Mouse (Mus musculus) frontal cortex, postnatal 25 days (tissue): ENCODE results near the gene Kdf1.

Experiments used
- DNase-seq, 2 experiments: peaks; one replicate each; pipeline ENCODE4 v3.0.0; 2022; ENCODE audit warnings: low spot score in 2 of 2

The Kdf1 gene

DNA sequence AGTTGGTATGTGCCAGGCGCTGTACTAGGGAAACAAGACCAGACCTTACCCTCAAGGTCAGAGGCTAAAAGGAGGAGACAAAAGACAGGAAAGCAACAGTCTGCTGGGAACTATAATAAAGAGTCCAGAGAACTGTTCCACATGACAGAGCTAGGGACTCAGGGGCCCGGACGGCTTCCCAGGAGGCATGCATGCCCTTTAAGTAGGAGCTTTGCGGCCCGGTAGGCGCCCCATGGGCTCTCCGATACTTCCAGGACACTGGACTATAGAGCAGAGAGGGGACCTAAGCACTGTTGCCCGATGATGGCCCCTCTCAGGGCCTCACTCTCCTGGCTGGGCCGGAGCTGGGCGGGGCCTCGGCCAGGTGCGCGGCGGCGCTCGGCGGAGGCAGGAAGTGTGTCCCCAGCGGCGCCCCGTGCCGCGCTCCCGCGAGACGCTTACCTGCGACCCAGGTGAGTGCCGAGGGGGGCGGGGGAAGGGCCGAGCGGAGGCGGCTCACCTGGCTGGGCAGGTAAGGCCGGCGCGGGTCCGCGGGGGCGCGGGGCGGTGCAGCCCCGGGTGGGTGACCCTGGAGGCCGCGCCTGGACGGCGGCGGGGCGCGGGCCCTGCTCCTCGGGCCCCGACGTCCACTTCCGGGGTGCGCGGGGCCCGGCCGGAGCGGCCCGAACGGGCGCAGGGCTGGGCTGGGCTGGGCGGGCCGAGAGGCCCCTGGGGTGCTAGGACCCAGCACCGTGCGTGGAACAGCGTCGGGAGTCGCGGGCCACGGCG, at the start of gene Kdf1:
Gene Kdf1 (plus strand): TSS at position 363 of the 768 bp plus-strand sequence.
- DNase-seq = no peak

DNA sequence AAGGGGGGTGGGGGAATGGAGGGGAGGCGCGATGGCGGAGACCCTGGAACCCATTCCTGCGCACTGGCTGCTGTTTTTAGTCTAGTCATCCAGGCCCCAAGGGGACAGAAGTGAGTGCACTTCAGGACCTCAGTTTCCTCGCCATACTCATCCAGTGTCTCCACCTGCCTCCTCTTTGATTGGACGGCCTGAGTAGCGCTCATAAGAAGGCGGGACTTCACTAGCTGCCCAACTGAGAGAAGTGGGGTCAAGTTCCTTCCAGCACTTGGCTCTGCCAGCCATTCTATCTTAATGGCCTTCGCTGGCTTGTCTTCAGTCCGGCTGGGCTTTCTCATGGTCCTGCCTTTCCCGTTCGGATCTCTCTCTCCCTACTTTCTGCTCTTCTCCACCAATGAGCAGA, 49.6 kb upstream of the Kdf1 start:
- DNase-seq = no peak

DNA sequence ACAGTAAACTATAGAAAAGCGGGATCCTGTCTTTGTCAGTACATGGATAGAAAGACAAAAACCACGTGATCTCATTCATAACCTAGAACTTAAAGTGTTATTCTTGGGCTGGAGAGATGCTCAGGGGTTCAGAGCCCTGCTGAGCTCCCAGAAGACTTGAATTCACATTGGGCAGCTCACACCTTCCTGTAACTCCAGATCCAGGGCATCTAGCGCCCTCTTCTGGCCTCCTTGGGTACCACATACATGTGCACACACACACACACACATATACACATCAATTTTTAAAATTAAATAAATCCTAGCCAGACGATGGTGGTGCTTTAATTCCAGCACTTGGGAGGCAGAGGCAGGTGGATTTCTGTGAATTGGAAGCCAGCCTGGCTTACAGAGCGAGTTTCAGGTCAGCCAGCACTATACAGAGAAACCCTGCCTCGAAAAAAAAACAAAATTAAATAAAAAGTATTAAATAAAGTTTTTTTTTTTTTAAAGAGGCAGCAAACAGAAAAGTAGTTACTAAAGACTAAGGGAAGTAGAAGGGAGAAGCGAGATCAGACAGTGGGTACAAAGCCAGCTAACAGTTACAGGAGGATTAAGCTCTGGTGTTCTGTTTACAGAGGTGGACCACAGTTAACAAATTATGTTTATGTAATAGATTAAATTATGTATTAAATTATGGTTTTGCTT, 47.5 kb upstream of the Kdf1 start:
- no peak for DNase-seq

DNA sequence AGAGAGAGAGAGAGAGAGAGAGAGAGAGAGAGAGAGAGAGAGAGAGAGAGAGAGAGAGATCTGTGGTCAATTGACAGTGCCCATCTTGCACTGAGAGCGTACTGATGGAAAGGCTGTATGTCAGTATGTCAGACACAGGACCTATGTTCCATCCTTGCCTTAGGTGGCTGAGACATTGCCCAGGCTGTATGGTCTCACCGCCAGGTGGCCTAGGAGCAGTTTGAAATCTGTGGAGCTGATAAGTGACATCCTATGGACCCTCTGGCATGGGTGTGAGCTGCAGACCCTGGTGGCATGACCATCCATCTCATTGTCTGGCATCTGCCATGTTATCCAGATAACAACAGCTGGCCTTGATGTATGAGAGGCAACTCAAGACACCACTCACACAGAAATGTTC, 44.9 kb upstream of the Kdf1 start:
- DNase-seq = no peak

DNA sequence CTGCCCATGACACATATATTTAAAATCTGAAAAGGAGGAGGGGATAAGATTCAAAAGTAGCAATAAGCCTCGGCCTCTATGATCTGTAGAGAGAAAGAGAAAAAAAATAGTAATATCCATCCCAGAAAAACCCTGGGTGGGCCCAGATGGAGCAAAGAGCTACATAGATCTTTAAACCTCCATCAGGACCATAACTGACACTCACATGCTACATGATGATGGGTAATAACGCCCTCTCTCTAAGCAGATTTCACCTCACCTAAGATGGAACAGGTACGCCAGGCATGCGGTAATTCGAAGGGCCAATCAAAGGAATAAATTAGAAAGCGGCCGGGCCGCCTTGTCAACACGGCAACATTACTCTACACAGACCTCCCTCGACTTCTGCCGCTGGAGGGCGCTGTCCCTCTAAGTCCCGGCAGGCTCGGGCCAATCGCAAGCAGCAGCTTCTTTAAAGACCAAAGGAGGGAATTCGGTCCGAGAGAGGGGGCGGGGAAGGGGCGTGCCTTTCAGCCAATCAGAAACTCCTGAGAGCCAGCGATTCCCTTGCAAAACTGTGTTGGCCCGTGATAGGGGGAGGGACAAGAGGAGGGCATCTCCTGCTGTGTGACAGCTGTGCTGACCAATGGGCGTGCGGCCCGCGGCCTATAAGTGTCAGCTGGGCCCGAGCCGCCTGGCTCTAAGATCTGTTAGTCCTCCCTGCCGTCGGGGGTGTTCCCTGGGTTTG, 39.1 kb upstream of the Kdf1 start, which contains the start of gene Tent5b:
Gene Tent5b (plus strand): TSS at position 675 of the 727 bp plus-strand sequence.
- peak; percentile 89 to 96 for DNase-seq

DNA sequence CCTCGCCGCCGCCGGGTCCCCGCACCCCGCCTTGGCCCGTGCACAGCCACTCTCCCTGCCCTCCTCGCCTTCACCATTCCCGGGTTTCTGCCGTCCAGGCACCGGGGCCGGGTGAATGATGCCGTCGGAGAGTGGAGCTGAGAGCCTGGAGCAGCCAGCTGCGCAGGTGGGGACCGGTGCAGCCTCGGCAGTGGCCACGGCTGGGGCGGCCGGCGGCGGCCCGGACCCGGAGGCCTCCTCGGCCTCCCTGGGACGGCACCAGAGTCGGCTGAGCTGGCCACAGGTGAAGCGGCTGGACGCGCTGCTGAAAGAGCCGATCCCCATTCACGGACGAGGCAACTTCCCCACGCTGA, 38.6 kb upstream of the Kdf1 start:
- no peak for DNase-seq

DNA sequence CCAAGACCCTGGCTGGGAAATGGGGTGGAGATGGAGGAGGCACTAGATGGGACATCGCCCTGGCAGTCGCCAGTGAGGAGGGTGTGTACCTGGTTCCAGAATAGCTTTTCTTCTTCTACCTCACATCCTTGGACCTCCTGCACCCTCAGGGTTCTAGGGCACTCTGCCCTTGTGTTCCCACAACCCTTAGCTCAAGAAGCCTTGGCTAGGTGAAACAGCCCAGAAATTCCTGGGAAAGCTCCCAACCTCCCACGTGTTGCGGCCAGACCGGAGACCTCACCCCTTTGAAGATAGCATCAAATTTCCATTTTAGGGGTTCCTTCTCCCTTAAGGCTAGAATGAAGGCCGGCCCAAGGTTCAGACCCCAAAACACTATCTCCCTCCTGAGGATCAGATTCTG, 38.0 kb upstream of the Kdf1 start:
- no peak for DNase-seq

DNA sequence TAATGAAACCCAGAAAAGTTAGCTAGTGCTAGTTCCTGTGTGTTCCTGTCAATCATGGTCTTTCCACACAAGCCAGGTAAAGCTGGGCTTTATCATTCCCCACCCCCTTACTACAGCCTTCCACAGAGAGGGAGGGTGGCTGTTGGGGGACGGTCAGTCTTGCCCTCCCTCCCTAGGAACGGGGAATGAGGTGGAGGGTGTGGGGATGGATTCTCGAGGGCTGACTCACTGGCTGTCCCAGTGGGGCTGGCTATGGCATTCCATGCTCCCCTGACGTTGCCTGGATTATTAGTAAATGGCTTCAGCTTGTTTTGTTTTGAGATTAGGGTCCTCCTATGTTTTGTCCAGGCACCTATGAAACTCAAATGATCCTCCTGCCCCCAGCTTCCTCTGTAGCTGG, 37.3 kb upstream of the Kdf1 start:
- no peak for DNase-seq

DNA sequence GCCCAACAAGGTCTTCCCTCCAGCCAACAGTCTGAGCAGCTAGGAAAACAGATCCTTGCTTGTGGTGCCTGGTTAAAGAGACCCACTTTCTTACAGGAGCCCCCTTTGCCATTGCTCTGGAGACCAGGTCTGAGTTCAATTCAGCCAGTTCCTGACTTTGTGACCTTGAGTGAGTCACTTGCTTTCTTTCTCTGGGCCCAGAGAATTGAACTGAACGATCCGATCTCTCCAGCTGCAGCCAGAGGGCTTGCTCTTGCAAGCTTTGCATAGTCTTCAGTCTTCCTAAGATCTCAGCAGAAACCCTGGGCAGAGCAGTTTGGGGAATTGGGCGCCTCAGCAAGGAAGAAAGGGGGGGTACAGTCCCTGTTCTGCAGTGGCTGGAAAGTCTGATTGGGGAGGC, 36.3 kb upstream of the Kdf1 start:
- no peak for DNase-seq

DNA sequence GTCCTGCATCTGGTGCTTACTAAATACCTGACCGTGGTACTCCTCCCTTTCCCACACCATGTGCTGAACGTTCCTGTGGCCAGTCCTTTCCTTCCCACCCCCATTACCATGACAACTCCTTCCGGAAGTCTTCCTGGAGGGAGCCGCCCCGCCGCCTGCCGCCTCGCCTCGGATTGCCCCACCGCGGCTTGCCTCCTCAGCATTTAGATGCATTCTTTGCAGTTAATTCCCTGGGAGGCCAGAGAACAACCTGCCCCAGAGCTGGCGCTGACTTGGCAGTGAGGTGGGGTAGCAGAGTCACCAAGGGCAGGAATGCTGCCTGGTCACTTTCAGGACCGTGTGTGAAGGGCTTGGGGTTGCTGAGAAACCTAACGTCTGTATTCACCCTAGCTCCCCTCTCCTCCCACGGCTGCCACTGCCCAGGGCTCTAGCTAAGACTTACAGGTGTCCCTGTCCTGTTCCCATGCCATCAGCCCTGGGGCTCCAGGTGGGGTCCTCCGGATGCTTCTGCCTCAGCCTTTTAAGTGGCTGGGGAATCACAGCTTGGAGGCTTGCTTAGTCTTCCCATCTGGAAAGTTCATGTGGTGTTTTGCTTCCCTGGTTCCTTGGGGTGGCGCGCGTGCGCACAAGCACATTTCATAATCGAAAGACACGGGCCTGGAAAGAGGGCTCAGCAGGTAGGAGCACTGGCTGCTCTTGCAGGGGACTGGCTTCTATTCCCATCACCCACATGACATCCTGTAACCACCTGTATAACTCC, 34.3 kb upstream of the Kdf1 start:
- no peak for DNase-seq

DNA sequence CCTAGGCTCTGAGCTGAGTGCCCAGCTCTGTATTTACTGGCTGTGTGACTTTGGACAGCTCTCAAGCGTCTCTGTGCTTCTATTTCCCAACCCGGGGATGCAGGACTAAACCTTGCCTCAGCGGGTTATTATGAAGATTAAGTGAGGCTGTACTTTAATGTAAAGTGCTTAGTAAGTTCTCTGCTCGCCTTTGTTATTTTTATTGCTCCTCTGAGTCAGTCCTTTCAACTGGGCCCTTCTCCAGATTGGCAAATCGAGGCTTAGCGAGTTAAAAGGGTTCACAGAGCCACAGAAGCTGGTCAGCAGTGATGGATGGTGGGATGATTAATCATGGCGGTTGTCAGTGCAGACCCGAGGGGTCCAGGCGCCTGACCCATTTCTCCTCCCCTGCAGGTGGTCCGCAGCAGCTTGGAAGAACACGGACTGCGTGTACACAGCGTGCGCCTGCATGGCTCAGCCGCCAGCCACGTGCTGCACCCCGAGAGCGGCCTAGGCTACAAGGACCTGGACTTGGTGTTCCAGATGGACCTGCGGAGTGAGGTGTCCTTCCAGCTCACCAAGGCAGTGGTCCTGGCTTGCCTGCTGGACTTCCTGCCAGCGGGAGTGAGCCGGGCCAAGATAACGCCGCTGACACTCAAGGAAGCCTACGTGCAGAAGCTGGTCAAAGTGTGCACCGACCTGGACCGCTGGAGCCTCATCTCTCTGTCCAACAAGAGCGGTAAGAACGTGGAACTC, 32.9 kb upstream of the Kdf1 start:
- DNase-seq = no peak

DNA sequence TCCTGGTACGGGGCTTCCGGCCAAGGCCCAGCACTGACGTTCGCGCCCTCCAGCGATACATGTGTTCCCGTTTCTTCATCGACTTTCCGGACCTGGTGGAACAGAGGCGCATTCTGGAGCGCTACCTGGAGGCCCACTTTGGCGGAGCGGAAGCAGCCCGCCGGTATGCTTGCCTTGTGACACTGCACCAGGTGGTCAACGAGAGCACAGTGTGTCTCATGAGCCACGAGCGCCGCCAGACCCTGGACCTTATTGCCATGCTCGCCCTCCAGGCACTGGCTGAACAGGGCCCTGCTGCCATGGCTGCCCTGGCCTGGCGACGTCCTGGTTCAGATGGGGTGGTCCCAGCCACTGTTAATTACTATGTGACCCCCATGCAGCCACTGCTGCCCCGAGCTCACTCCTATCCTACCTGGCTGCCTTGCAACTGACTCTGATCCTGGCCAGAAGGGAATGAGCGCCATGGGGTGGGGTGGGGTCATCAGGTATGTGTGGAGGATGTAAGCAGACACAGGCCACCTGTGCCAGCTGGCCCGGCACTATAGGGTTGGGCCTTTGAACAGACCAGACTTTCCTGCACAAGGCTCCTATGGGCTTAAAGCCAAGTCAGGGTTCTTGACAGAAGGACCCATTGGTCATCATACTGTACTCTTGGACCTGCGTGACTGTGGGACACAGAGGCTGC, 31.9 kb upstream of the Kdf1 start:
- DNase-seq = no peak

DNA sequence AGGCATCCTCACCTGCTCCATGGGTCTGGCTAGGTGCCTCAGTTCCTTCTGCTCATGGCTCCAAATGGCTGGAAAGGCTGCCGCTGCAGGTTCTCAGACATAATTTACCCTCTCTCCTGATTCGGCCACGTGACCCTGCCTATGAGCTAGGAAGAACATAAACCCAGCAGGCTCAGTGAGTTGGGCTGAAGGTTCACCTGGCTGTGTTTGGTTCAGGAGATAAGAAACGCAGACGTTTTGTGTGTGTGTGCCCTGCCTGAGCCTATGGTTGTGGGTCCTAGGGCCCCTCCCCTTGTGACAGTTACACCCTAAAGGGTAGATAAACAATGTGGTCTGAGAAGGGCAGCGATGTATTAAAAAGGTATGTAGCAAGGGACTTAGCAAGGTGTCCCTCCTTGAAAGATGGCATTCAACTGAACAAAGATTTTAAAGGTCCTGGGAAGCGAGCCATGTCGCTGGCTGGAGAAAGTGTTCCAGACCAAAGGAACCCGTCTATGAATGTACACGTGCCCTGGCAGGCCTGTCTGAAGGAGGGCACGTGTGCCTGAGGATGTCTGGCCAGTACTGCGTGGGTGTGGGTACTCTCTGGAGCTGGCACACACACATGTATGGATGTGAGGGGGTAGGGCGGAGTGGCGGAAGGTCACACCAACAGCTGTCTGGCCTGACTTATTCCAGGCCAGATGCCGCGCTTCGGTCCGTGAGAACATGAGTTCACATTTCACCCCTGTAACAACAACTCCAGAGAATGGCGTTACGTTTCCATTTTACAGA, 30.0 kb upstream of the Kdf1 start:
- DNase-seq = no peak

DNA sequence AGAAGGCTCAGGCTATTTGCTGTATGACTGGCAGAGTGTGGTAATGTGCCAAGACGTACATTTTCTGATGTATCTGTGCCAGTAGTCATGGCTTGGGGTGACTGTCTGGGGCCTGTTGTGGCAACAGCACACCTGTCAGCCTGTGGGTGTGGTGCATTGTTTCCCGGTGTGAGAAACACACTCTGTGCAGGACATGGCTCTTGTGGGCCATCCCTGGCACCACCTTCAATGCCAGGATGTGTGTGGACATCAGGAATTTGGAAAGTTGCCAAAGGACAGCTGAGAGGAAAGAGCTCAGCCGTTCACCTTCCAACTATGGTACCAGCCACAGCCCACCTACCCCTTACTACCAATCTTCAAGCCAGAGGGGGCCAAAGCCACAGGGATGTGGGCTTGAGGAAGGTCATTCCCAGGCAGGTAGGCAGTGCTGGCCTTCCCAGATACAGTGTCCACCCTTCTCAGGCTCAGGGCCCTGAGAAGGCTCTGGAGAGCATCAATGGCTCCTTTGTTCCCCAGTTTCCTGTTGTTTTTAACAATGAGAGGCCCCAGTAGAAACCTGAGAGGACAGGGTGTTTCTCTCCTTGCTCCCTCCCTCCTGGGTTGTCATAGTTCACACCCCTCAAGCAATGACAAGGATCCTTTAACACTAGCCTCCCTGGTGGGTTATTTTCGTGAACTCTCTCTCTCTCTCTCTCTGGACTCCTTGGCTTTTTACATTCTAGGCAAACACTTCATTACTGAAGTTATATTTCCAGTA, 29.1 kb upstream of the Kdf1 start:
- DNase-seq = no peak

DNA sequence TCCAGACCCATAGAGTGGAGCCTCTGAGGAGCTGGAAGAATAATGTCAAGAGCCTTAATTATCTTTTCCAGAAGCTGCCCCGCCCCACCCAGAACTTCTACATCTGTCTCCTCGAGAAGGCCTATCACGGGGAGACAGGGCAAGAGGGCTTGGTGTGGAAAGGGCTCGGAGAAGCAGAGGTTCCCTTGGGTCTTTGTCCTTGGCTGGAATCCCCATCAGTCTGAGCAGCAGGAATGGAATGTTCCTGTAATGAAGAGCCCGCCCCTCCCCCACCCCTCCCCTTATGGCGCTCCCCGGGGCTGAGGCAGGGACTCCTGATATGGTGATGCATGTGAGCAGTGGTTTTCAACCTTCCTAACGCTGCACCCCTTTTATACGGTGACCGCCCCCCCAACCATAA, 27.0 kb upstream of the Kdf1 start:
- no peak for DNase-seq

DNA sequence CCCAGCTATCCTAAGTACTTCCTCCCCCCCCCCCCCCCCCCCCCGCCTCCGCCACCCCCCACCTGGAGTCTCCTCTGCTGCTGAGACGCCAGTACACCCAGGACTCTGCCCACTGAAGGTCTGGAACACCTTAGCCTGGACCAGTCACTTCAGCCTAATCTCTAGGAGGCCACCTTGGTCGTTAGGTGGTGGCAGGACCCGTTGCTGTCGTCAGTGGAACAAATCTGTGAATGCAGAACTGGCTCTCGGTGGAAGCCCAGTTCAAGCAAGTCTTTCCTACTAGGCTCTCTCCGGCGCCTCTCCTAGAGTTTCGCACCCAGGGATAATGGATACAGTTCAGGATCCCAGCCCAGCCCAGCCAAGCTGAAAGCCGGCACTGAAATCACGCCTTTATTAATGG, 24.9 kb upstream of the Kdf1 start:
- DNase-seq = no peak

DNA sequence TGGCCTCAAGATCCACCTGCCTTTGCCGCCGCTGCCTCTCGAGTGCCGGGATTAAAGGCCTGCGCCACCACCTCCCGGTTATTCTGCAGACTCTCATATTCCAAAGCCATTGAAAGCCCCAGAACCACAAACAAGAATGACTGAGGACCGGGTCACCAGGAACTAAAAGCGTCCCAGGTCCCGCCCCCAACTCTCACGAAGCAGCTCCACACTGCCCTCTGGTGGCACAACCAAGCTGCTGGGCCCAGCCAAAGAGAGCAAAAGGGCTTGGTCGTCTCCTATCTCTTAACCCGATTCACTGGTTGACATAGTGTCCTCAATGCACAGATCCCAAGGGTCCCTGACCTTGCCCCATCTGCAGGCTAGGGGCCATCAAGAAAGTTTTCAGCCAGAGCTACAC, 24.3 kb upstream of the Kdf1 start:
- DNase-seq = peak; percentile 71 to 81

DNA sequence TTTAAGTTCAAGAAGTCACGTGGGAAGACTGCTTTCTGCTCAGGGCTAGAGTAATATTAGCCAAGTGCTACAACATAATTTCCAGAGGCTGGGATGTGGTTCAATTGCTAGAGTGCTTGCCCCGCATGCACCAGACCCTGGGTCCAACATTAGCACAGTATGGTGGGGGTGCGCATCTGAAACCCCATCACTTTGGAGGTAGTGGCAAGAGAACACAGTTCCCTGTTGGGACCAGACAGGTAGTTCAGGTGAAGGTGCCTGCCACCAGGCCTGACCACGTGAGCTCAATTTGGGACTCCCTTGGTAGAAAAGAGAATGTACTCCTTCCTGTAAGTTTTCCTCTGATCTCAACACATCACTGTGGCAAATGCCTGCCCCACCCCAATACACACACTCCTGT, 23.9 kb upstream of the Kdf1 start:
- no peak for DNase-seq

DNA sequence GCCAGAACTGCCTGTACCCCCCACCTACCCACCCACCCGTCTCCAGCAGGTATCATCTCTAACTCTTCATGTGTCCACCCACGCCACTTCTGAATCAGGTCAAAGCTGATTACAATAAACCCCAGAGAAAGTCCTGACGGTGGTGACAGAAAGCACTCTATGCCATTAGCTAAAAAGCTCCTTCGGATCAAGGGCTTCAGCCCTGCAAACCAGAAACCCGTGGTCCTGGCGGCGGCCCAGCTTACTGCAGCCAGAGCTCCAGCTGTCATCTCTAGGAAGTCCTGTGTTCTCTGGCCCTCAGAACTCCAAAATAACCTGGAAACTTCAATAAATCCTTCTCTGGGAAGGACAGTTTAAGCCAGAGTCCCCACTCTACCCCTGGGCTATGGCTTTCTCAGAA, 23.1 kb upstream of the Kdf1 start:
- no peak for DNase-seq
